Mouse (Mus musculus): Measurements from ENCODE around the gene Prrc2a. TPM values are rescaled to one million over a fixed set of nuclear protein-coding genes. Genes with fewer than 3 reads are reported as not detected.
A peak's percentile ranks its signal among the peaks of the same experiment; 100 is the strongest.

Gene Prrc2a
- total RNA-seq, 2 experiments from 2014 or later = 270 to 288 TPM

DNA sequence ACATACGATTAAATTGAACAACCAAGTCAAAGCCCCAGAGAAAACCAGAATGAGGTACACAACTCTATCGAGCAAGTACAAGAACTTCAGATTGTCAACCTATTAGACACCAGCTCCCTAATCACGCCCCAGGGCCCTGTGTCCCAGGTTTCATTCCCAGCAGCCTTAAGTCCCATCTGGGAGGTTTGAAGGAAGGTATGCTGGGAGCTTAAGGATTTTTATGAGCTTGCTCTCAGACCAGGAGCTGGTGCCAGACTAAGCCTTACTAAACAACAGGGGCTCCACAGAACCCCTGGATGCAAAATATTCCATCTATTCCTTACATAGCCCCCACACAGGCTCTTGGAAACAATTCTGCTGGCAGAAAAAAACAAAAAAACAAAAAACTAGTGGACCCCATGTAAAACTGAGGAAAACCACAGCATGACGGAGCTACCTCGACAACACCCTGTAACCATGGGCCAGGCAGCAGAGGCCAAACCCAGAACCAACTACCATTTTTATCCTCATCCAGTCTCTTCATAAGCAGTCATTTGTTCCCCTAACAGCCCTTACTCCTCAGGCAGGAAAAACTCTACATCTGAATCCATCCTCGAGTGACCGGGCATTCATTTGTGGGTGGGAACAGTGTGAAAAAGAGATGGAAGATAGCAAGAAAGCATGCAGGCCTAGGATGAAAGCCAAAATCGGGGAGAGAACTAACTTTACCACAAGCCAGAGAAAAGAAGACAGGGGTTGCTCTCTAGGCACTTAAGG is 1.2 kb downstream of the Prrc2a start:
- peak in 1 of 2 experiments; percentile 42 for DNase-seq (ENCODE audit: low spot score in 2 of 2)

- no peak for DNase-seq (ENCODE audit: low spot score in 2 of 2)
Measured at GRCm38 (mm10) chr17:35162730-35163129, 2.0 kb downstream of the Prrc2a start.

- DNase-seq (ENCODE audit: low spot score in 2 of 2) = no peak
Measured at GRCm38 (mm10) chr17:35162121-35162520, 2.6 kb downstream of the Prrc2a start.

GRCm38 (mm10) chr17:35161421-35161820 is 3.3 kb downstream of the Prrc2a start:
- no peak for DNase-seq (ENCODE audit: low spot score in 2 of 2)

GRCm38 (mm10) chr17:35159638-35160037 is 5.1 kb downstream of the Prrc2a start:
- no peak for DNase-seq (ENCODE audit: low spot score in 2 of 2)

GRCm38 (mm10) chr17:35158850-35159593 is 5.7 kb downstream of the Prrc2a start:
- DNase-seq (ENCODE audit: low spot score in 2 of 2) = no peak

DNA sequence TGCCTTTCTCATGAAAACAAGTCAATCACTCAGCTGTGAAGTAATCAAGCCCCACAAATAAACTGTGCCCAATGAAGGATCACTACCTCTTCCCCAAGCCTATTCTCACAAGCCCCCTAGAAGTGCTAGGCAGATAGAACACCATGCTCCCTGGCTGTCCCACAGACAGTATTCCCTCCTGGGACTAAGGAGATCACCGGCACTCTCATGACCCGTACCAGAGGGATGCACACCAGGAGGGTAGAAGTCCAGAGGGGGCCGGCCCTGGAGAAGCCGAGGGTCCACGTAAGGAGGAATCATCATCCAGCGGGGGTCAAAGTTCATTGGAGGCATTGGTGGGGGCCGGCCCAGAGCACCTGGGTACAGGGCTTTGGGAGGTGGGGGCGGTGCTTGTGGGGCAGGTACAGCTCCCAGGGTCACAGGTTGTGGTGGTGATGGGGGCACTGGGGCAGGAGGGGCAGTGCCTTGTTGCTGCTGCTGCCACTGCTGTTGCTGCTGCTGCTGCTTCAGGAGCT is 7.0 kb downstream of the Prrc2a start:
- no peak for DNase-seq (ENCODE audit: low spot score in 2 of 2)

DNA sequence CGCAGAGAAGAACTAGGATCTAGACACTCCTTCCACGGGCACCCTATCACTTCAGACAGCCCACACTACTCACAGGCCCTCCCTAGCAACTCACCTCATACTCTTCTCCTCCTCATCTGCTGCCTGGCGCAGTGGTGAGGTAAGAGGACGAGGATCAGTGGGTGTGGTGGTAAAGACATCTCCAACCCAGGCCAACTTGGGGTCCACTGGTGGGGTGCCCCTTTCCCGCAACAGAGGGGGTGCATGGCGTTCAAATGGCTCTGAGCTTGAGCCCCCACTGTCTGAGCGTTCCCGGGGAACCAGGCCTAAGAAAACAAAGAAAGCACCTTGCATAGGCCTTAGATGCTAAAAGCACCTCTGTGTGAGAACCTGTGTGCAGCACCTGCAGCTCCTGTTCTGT is 7.4 kb downstream of the Prrc2a start:
- no peak for DNase-seq (ENCODE audit: low spot score in 2 of 2)

DNA sequence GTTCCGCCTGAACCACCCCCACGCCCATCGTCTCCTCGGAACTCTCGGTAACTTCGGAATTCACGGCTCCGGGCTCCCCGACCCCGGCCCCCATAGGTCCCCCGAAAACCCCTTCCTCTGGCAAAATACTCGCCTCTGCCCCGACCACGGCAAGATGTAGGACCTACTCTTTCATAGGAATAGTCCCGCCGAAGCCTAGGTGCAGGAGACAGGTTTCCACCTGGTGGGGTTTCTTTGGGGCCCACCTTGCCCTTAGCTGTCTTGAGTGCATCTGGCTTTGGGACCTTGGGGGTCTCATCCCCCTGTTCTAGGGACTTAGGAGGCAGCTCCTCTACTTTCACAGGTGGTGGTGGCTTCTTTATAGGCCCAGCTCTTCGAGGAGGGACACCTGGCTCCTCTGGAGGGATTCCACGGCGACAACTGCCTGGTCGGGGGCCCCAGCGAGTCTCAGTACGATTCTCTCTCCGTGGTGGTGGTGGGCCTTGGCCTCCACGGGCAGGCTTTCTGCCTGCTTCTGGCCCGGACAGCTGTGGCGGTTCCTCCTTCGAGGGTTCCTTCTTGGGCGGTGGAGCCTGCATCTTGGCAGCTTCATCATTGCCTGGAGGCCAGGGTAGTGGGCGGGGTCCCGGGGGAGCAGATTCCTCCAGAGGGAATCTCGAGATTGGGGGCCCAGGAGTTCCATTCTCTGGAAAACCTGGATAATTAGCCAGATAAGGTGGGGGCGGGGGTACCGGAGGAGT is 8.1 kb downstream of the Prrc2a start:
- no peak for DNase-seq (ENCODE audit: low spot score in 2 of 2)

DNA sequence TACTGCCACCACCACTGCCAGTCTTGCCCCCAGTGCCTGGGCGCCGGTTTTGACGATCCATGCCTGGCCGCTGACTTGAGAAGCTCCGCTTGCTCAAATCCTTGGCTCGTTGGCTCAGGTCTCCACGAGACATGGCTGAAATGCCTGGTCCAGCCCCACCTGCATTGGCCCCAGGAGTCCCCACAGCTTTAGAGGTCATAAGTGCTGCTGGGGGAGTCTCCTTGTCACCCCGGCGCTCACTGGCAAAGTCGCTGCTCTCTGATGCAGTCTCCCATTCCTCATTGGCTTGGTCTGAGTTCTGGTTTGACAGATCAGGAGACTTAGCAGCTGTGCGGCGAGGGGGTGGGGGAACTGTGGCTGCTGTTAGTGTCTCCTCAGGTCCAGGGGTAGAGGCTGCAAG is 9.2 kb downstream of the Prrc2a start:
- DNase-seq (ENCODE audit: low spot score in 2 of 2) = no peak

DNA sequence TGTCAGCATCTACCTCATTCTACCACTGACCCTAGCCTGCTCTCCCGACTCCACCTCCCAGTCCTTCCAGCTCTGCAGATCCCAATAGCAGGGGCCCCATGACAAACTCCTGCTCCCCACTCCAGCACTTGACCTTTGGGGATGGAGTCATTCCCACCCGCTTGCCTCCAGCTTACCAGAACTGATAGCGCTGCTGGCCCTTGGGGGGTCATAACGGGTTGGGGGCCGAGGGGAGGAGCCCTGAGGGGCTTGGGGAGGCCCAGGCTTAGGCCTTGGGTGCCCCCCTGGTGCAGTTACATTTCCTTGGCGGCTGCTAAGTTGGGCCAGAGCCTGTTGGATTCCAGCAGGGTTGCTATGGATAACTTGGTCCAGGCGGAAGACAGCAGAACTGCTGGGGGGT is 10.1 kb downstream of the Prrc2a start:
- no peak for DNase-seq (ENCODE audit: low spot score in 2 of 2)

GRCm38 (mm10) chr17:35153931-35154330 is 10.8 kb downstream of the Prrc2a start:
- DNase-seq (ENCODE audit: low spot score in 2 of 2) = no peak

DNA sequence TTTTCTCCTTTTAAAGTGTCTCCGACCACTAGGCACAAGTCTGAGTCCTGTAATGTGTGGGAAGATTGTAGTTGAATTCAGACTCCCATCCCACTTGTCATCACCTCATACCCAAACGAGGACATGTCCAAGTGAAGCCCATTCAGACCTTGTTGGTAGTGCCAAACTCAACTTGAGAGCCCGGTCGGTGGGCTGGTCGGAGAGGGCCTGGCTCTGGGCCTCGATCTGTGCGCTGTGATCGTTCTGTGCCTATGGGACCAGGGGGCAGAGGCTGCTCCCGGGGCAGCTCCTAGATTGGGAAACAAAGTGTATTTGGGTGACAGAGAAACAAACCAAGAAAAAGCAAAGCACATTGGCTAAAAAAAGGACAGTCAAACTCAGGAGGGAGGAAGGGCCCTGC is 11.6 kb downstream of the Prrc2a start:
- no peak for DNase-seq (ENCODE audit: low spot score in 2 of 2)

GRCm38 (mm10) chr17:35152121-35152520 is 12.6 kb downstream of the Prrc2a start:
- no peak for DNase-seq (ENCODE audit: low spot score in 2 of 2)

- DNase-seq (ENCODE audit: low spot score in 2 of 2) = no peak
Measured at GRCm38 (mm10) chr17:35147922-35148639, 16.6 kb downstream of the Prrc2a start.

DNA sequence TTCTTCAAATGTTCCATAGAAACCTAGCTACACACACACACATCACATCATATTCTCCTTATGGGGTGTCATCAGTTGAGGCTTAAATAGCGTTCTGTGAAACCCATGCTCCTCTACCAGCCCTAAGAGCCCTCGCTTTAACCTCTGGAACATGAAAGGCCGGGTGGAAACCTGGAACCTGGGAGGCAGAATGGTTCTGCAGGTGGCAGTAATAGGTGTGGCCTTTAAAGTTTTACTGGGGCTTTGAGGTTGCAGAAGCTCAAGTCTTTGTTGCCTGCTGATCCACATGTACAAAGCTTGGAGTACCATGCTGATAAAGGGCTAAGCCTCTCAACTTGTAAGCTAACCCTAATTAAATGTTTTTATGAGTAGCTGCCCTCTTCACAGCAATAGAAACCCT is 17.3 kb downstream of the Prrc2a start:
- DNase-seq (ENCODE audit: low spot score in 2 of 2) = no peak

DNA sequence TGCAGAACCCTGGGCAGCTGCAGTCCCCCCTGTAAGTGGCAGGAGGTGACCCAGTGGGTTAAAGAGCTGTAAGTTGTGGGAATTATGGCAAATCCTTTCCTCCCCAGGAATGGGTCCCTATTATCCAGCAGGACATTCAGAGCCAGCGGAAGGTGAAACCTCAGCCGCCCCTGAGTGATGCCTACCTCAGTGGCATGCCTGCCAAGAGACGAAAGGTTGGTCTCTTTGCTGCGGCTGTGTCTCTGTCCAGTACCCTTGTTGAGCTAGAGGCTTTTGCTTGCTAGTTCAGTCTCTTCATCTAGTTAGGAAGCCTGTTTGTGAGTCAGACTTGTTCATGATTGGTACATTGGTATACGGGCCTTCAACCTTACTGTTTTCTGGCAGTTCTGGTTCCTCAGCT is 18.6 kb downstream of the Prrc2a start:
- DNase-seq (ENCODE audit: low spot score in 2 of 2) = no peak

DNA sequence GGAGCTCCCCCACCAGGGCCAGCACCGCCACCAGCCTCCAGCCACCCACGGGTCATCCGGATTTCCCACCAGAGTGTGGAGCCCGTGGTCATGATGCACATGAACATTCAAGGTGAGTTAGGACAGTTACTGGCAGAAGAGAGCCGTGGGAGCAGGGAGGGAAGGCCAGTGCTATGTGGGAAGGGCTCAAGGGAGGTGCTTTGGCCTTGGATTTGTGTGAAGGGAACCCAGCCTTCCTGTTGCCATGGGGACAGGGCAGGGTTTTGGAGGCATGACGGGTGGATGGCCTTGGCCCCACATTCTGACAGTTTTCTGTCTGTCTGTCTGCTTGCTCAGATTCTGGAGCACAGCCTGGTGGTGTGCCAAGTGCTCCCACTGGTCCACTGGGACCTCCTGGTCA is 22.7 kb downstream of the Prrc2a start:
- DNase-seq (ENCODE audit: low spot score in 2 of 2) = no peak

DNA sequence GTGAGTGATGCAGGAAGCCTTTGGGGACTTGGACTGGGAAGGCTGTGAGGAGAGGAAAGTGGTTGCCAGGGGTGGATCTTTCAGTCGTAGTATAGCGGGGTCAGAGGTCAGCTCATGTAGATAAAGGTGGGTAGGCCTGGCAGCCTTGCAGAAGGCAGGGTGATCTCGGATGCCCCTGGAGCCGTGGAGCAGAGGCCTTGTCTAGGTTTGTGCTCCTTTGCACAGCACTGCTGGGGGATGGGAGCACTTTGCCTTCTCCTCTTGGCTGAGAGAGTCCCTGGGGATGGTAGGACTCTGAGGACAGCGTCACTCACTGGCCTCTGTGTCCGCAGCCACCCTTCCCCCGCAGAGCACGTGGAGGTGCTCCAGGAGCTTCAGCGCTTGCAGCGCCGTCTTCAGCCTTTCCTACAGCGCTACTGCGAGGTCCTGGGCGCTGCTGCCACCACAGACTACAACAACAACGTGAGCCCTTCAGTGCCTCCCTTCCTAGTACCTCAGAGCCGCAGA is 24.2 kb downstream of the Prrc2a start:
- no peak for DNase-seq (ENCODE audit: low spot score in 2 of 2)

DNA sequence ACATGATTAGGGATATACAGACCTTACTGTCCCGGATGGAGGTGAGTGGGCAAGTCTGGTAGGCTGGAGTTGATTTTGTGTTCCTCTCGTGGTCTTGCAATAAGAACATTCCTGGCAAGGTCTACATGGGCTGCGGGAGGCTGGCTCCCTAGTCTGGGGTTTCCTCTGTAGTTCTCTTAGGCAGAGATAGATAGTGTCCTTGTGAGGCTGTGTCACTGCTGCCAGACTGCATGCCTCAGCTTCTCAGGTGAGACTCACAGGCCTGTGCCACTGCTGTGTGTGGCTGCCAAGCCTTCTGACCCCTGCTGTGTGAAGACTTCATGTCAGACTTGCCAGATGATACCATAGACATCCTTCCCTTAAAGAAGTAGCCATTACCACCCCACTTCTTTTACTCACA is 25.4 kb downstream of the Prrc2a start:
- DNase-seq (ENCODE audit: low spot score in 2 of 2) = no peak
